Mouse (Mus musculus): ENCODE measurements around the gene Ttc19. TPM values are rescaled to one million over a fixed set of nuclear protein-coding genes. Genes with fewer than 3 reads are reported as not detected.

Ttc19 gene
- polyA plus RNA-seq, 1 experiment from 2014 or later: 15.5 TPM

Other genes with a start within 250 kb of the Ttc19 start
- 7.6 and 7.9 TPM in 2 replicates for gene Adora2b, start 32.5 kb upstream of the Ttc19 start, polyA plus RNA-seq (2014; fragmentation: Nextera tagmentation; extraction: Ambion mirVana)
- gene Zswim7, start 98 bp upstream of the Ttc19 start, polyA plus RNA-seq (2014; fragmentation: Nextera tagmentation; extraction: Ambion mirVana): 17.9 and 20.2 TPM in 2 replicates
- 12.5 and 13.7 TPM in 2 replicates for gene Pigl, start 177.0 kb downstream of the Ttc19 start, polyA plus RNA-seq (2014; fragmentation: Nextera tagmentation; extraction: Ambion mirVana)
- 170 and 185 TPM in 2 replicates for gene Ncor1, start 177.1 kb downstream of the Ttc19 start, polyA plus RNA-seq (2014; fragmentation: Nextera tagmentation; extraction: Ambion mirVana)